Mouse (Mus musculus) layer of hippocampus, adult 11-12 months (tissue): ENCODE measurements around the gene Dusp21.
A peak's percentile ranks its signal among the peaks of the same experiment; 100 is the strongest.

Experiments
- DNase-seq: peaks from one replicate; pipeline ENCODE4 v3.0.0; 2022; ENCODE audit warnings: low spot score

Gene Dusp21

DNA sequence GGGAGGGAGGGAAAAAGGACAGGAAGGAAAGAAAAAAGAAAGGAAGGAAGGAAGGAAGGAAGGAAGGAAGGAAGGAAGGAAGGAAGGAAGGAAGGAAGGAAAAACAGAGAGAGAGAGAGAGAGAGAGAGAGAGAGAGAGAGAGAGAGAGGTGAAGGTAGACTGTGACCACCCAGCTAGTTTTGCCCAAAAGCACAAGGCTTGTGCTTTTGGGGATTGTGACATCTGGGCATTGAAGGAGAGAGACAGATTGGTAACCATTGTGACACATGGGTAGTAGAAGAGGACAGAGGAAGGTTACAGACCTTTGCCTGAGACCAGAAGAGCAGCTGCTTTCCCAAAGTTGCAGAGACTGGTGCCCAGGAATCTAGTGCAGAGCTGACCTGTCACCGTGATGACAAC lies at the start of gene Dusp21:
Gene Dusp21 (plus strand): TSS at position 301 of the 400 bp plus-strand sequence.
- DNase-seq = no peak

GRCm38 (mm10) chrX:18160734-18161442 lies 15.2 kb downstream of the Dusp21 start:
- no peak for DNase-seq

DNA sequence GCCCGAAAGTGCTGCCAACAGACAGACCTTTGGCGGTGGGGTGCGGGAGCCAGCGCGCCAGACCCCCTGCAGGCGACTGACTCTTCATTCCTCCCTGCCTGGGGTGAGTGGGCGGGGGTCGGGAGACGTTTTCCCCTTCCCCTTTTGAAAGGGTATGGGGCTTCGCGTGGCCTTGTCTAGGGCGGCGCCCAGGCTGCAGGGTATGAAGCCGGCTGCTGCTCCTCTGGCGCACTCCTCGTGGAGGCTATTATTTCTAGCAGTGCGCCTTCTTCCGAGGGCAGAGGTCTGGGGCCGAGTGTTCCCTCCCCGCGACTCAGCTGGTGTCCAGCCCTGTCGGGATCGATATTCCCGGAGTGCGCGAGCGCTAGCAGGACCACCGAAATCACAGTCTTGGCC lies 16.1 kb downstream of the Dusp21 start:
- no peak for DNase-seq

- peak; percentile 98 for DNase-seq
Observed at GRCm38 (mm10) chrX:18162192-18162857, 16.7 kb downstream of the Dusp21 start, which contains the start of gene Kdm6a. Gene Kdm6a, plus strand, starts transcription at chrX:18162575.

DNA sequence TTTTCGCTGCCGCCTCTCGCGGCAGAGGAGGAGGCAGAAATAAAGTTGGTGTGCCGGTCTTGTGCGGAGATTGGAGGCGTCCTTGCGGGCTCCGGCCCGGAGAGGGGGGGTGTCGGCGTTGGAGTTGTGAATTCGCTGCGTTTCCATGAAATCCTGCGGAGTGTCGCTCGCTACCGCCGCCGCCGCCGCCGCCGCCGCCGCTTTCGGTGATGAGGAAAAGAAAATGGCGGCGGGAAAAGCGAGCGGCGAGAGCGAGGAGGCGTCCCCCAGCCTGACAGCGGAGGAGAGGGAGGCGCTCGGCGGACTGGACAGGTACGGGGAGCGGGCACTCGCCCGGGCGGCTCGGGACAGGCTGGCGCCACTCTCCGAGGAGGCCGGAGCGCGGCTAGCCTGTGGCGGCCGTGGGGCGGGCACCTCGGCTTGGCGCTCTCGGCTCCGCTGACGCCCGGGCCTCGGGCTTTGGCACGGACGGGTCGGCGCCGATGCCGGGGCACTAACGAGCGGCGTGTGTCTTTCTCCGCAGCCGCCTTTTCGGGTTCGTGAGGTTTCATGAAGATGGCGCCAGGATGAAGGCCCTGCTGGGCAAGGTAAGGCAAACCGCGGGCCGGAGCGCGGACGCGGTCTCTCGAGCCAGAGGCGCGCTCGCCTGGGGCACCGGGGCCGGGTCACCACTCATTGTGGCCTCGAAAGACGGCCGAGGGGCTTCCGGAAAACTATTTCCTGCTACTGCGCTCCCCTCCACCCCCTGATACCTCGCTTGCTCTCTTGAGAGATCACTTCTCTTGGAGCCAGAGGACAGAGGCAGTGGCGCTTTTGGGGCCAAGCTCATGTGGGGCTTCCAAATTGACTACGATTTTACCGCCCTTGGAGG lies 17.4 kb downstream of the Dusp21 start:
- peak; percentile 46 for DNase-seq

- no peak for DNase-seq
Observed at GRCm38 (mm10) chrX:18163917-18164624, 18.4 kb downstream of the Dusp21 start.

DNA sequence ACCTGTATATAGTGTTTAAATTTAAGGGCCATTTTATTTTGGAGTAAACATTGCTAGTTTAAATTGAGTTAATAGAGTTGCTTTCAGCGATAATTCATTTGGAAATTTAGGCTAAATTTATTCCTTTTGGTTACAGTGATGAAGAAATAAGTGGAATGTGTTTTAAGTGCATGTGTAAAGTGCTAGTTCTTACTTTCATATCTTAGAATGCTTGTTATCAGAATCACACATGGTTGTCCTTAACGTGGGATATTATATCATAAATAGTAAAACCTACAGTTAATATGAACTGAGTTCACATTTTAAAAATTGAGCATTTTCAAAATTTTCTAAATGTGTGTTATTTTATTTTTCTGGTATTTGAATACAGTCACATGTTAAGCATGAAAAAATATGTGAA lies 19.5 kb downstream of the Dusp21 start:
- no peak for DNase-seq

DNA sequence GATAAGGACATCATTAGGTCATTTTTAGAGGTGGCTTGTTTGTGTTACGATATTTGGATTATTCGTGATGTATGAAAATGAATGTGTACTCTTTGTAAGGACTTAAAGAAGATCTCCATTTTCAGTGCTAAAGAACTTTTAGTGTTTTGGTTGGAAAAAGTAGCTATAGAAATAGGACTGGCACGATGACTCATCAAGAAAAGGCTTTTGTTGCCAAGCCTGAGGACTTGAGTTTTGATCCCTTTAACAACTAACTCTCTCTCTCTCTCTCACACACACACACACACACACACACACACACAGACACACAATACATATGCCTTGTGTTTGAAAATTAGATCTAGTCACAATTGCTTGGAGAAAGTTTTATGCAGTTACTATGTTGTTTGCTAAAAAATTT lies 21.3 kb downstream of the Dusp21 start:
- DNase-seq = no peak

- no peak for DNase-seq
Observed at GRCm38 (mm10) chrX:18168940-18169339, 23.3 kb downstream of the Dusp21 start.

GRCm38 (mm10) chrX:18174831-18175230 lies 29.2 kb downstream of the Dusp21 start:
- DNase-seq = no peak

- DNase-seq = no peak
Observed at GRCm38 (mm10) chrX:18177803-18178202, 32.1 kb downstream of the Dusp21 start.

DNA sequence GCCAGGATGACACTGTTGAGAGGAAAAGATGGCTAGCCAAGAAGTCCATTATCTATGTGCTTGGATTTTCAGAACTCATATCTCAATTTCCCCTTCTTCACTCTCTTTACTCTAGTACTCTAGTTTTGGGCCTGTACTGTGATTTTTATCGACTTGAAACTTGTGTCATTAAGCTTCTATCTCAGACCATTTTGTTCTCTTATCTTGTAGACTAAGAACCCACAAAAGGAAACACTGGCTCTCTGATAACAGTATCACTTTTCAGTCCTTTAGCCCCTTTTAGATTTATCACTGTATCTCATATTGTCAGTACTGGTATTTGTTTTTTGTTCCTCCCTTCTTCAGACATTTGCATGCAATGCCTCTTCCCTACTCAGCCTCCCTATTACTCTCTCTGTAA lies 33.8 kb downstream of the Dusp21 start:
- DNase-seq = no peak

- no peak for DNase-seq
Observed at GRCm38 (mm10) chrX:18187203-18187602, 41.5 kb downstream of the Dusp21 start.

DNA sequence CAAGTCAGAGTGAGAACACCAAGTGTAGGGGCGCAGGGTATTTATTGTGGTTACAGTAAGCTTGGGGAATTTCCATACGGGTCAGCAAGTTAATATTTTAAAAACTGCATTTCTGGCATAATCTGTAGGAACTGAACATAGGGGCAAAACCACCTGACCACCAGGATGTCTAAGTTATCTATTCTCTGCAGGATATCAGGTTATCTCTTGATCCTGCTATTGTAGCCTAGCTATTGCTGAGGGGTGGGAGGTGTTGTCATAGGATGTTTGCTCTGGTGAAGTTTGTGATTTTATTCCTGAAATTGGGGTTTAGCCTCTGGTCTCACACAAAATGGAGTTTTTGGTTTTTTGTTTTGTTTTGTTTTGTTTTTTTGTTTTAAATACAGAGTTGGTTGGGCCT lies 42.6 kb downstream of the Dusp21 start:
- no peak for DNase-seq
